8 mouse cellular contexts compared by ENCODE assay signal in genomic region chr13:21855146-21855545, GRCm38 (mm10). TPM values are rescaled to one million over a fixed set of nuclear protein-coding genes. Genes with fewer than 3 reads are reported as not detected.
A peak's percentile ranks its signal among the peaks of the same experiment; 100 is the strongest.
DNase-seq lines count a peak whose midpoint lies in the region; ATAC-seq and TF ChIP-seq lines count a peak whose summit lies in the region.

No protein-coding gene starts in this region.

- no peak overlapping the region for H3K4me3 ChIP-seq in ES-Bruce4 (ENCODE audit: low read depth, low read length)
- H3K4me3 ChIP-seq in forebrain, embryonic 15.5 days = peak overlapping the region; percentile 42
- H3K4me3 ChIP-seq in hindbrain, embryonic 12.5 days = peak overlapping the region; percentile 38

- H3K4me1 ChIP-seq in ES-Bruce4 (ENCODE audit: control insufficient read depth, insufficient read depth, low read length) = no peaks in the 10 kb centered on the region
- 0 out of 2 replicates have a peak, but pooled peaks cover 5% of the 10 kb centered on the region for H3K4me1 ChIP-seq in forebrain, embryonic 15.5 days
- no peaks in the 10 kb centered on the region for H3K4me1 ChIP-seq in hindbrain, embryonic 12.5 days

- no peak for TF ChIP-seq CTCF in ES-Bruce4 (IDR thresholded peaks at IDR 0.05; ENCODE audit: low read depth, low read length)

- H3K27me3 ChIP-seq in ES-Bruce4 (ENCODE audit: control insufficient read depth, insufficient read depth, low read length, poor library complexity, severe bottlenecking) = no peaks in the 10 kb centered on the region
- no peaks in the 10 kb centered on the region for H3K27me3 ChIP-seq in forebrain, embryonic 15.5 days
- no peaks in the 10 kb centered on the region for H3K27me3 ChIP-seq in hindbrain, embryonic 12.5 days

- peak overlapping the region; percentile 90 for H3K9ac ChIP-seq in ES-Bruce4 (ENCODE audit: low read depth, poor library complexity, severe bottlenecking)
- H3K9ac ChIP-seq in forebrain, embryonic 15.5 days (replicated peaks) = no peak overlapping the region
- peak overlapping the region; percentile 41; the same call in 1 of the 2 replicates for H3K9ac ChIP-seq in hindbrain, embryonic 12.5 days

- peak; percentile 62; the same call in 1 of the 2 replicates for TF ChIP-seq EP300 in ES-Bruce4 (IDR thresholded peaks at IDR 0.05; ENCODE audit: insufficient read depth, low read depth, low read length)

- no peak for TF ChIP-seq POLR2A in ES-Bruce4 (IDR thresholded peaks at IDR 0.05; ENCODE audit: insufficient read depth, low read length)

- peak; percentile 68; the same call in 1 of the 2 replicates for ATAC-seq in forebrain, embryonic 15.5 days (replicated peaks)
- peak; percentile 56; the same call in 1 of the 2 replicates for ATAC-seq in hindbrain, embryonic 12.5 days (ENCODE audit: low FRiP score)

- no peaks in the 10 kb centered on the region for H3K36me3 ChIP-seq in ES-Bruce4 (ENCODE audit: control insufficient read depth, insufficient read depth, low read length, poor library complexity, severe bottlenecking)
- H3K36me3 ChIP-seq in forebrain, embryonic 15.5 days = no peaks in the 10 kb centered on the region
- no peaks in the 10 kb centered on the region for H3K36me3 ChIP-seq in hindbrain, embryonic 12.5 days

- 1% methylated on average over 11 of the region's 11 CpGs for WGBS in forebrain, embryonic 15.5 days
- WGBS in hindbrain, embryonic 12.5 days = 2% methylated on average over 11 of the region's 11 CpGs

- no peak overlapping the region for H3K27ac ChIP-seq in ES-Bruce4 (ENCODE audit: insufficient read depth, low read length)
- H3K27ac ChIP-seq in forebrain, embryonic 15.5 days (replicated peaks) = no peak overlapping the region
- H3K27ac ChIP-seq in hindbrain, embryonic 12.5 days = no peak overlapping the region

- DNase-seq in c-Kit-positive CD71-negative TER-119-negative erythroid progenitor cells, embryonic 14.5 days (ENCODE audit: low read depth) = peak; percentile 56
- peak; percentile 65 to 78 for DNase-seq in layer of hippocampus, postnatal 14 days (ENCODE audit: low spot score in 2 of 2)
- DNase-seq in lung, postnatal 10 days = peak; percentile 15
- peak; percentile 83 for DNase-seq in retina, embryonic 14.5 days (ENCODE audit: low spot score)
- peak; percentile 71 for DNase-seq in thymus, postnatal 4 days

- H3K9me3 ChIP-seq in ES-Bruce4 (replicated peaks; ENCODE audit: control insufficient read depth, insufficient read depth, low read length, poor library complexity, severe bottlenecking) = no peaks in the 10 kb centered on the region
- H3K9me3 ChIP-seq in forebrain, embryonic 15.5 days = no peaks in the 10 kb centered on the region
- H3K9me3 ChIP-seq in hindbrain, embryonic 12.5 days (replicated peaks) = no peaks in the 10 kb centered on the region

- peak overlapping the region; percentile 41 for H3K4me2 ChIP-seq in forebrain, embryonic 15.5 days (replicated peaks)
- peak overlapping the region; percentile 48 for H3K4me2 ChIP-seq in hindbrain, embryonic 12.5 days (replicated peaks)

RNA-seq across cellular contexts. Expression of gene Hist1h2br, which starts 21.6 kb away (rescaled TPM):
- 18.1 and 27.4 TPM in 2 replicates for polyA plus RNA-seq in ES-Bruce4 (2011; ENCODE audit: insufficient read depth, insufficient read length, low read depth, missing spikeins)
- 11.5 and 15.4 TPM in 2 replicates for polyA plus RNA-seq in forebrain, embryonic 15.5 days (2015; fragmentation: Nextera tagmentation; extraction: Ambion mirVana)
- polyA plus RNA-seq in hindbrain, embryonic 12.5 days (2016; fragmentation: Nextera tagmentation; extraction: Ambion mirVana) = 14.3 and 15.1 TPM in 2 replicates
- 10 to 100 TPM; 48.0 to 64.3 TPM for total RNA-seq in layer of hippocampus, postnatal 14 days (2021)

RNA-seq across cellular contexts. Expression of gene Hist1h2ap, which starts 21.8 kb away (rescaled TPM):
- polyA plus RNA-seq in ES-Bruce4 (2011; ENCODE audit: insufficient read depth, insufficient read length, low read depth, missing spikeins) = 47.5 and 51.1 TPM in 2 replicates
- polyA plus RNA-seq in forebrain, embryonic 15.5 days (2015; fragmentation: Nextera tagmentation; extraction: Ambion mirVana) = 1,855 and 2,360 TPM in 2 replicates
- 2,700 and 3,374 TPM in 2 replicates for polyA plus RNA-seq in hindbrain, embryonic 12.5 days (2016; fragmentation: Nextera tagmentation; extraction: Ambion mirVana)
- 10 to 100 TPM; 20.7 to 37.1 TPM for total RNA-seq in layer of hippocampus, postnatal 14 days (2021)

RNA-seq across cellular contexts. Expression of gene Hist1h4n, which starts 23.1 kb away (rescaled TPM):
- 16.5 and 26.2 TPM in 2 replicates for polyA plus RNA-seq in ES-Bruce4 (2011; ENCODE audit: insufficient read depth, insufficient read length, low read depth, missing spikeins)
- 6.1 and 9.4 TPM in 2 replicates for polyA plus RNA-seq in forebrain, embryonic 15.5 days (2015; fragmentation: Nextera tagmentation; extraction: Ambion mirVana)
- 6.2 and 10.1 TPM in 2 replicates for polyA plus RNA-seq in hindbrain, embryonic 12.5 days (2016; fragmentation: Nextera tagmentation; extraction: Ambion mirVana)
- total RNA-seq in layer of hippocampus, postnatal 14 days (2021) = 10 to 100 TPM; 30.8 to 35.7 TPM

RNA-seq across cellular contexts. Expression of gene Hist1h4m, which starts 43.6 kb away (rescaled TPM):
- polyA plus RNA-seq in ES-Bruce4 (2011; ENCODE audit: insufficient read depth, insufficient read length, low read depth, missing spikeins) = 12.0 and 17.7 TPM in 2 replicates
- polyA plus RNA-seq in forebrain, embryonic 15.5 days (2015; fragmentation: Nextera tagmentation; extraction: Ambion mirVana) = not detected in 2 replicates
- not detected in 2 replicates for polyA plus RNA-seq in hindbrain, embryonic 12.5 days (2016; fragmentation: Nextera tagmentation; extraction: Ambion mirVana)
- 100 to 1,000 TPM; 159 to 222 TPM for total RNA-seq in layer of hippocampus, postnatal 14 days (2021)

RNA-seq across cellular contexts. Expression of gene Hist1h2ao, which starts 44.9 kb away (rescaled TPM):
- not detected in 2 replicates for polyA plus RNA-seq in ES-Bruce4 (2011; ENCODE audit: insufficient read depth, insufficient read length, low read depth, missing spikeins)
- 1.8 TPM in 1 of 2 replicates, not detected in the other for polyA plus RNA-seq in forebrain, embryonic 15.5 days (2015; fragmentation: Nextera tagmentation; extraction: Ambion mirVana)
- polyA plus RNA-seq in hindbrain, embryonic 12.5 days (2016; fragmentation: Nextera tagmentation; extraction: Ambion mirVana) = 3.4 TPM in 1 of 2 replicates, not detected in the other
- 10 to 100 TPM; 28.2 to 31.2 TPM for total RNA-seq in layer of hippocampus, postnatal 14 days (2021)

Comparison
In these comparisons a context has a peak if more than half of its experiments do, and no peak if none do; other contexts are left out.
1. DNase-seq: peak in every context shown above with its lines; median percentile 83 in retina, embryonic 14.5 days; 72 in layer of hippocampus, postnatal 14 days; 71 in thymus, postnatal 4 days; 56 in c-Kit-positive CD71-negative TER-119-negative erythroid progenitor cells, embryonic 14.5 days; 15 in lung, postnatal 10 days.
2. RNA of gene Hist1h2ap, which starts 21.8 kb away (polyA plus RNA-seq): 2,700 to 3,374 TPM in hindbrain, embryonic 12.5 days and 1,855 to 2,360 TPM in forebrain, embryonic 15.5 days; 47.5 to 51.1 TPM in ES-Bruce4; every median in the first group is over 10 times any median in the second.